Mouse (Mus musculus): ENCODE results near the gene Hdac11. TPM values are rescaled to one million over a fixed set of nuclear protein-coding genes. Genes with fewer than 3 reads are reported as not detected.
A peak's percentile ranks its signal among the peaks of the same experiment; 100 is the strongest.

Hdac11 gene
- polyA plus RNA-seq, 1 experiment from 2014 or later: 18.6 TPM

GRCm38 (mm10) chr6:91181320-91181719 lies 24.9 kb downstream of the Hdac11 start:
- 60% methylated on average over 2 of the region's 2 CpGs for WGBS
- Histone ChIP-seq H3K9ac (no peak overlapping the region), H3K27ac (peak overlapping the region; percentile 85), H3K27me3 (0 out of 2 replicates have a peak, but pooled peaks cover 3% of the 10 kb centered on the region), H3K36me3 (no peaks in the 10 kb centered on the region), H3K4me1 (peaks cover 51% of the 10 kb centered on the region), H3K9me3 (no peaks in the 10 kb centered on the region), H3K4me3 (no peak overlapping the region), H3K4me2 (replicated peaks) (no peak overlapping the region; the same call in 1 of the 2 replicates)
- no peak for ATAC-seq (ENCODE audit: low FRiP score, low read depth)

DNA sequence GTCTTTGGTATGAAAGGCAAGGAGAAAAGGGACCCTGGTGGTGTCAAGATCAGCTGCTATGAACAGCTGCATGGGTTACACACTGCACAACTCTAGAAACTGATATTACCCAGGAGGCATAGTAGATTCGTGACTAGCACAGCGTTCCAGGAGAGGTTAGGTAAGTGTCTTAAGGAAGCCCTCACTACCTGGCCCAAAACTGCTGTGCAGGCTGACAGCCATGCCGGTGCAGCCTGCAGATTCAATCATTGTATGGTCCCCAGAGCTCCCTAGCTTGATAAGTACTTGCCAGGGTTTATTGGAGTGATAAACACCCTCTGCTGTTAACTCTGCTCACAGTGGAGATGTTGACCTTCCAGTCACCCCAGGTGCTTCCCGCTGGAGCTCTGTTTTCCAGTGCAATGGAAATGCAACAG lies 25.6 kb downstream of the Hdac11 start:
- no peak overlapping the region for H3K4me3 ChIP-seq
- WGBS: 46% methylated on average over 4 of the region's 4 CpGs
- H3K27me3 ChIP-seq: 0 out of 2 replicates have a peak, but pooled peaks cover 3% of the 10 kb centered on the region
- peaks cover 51% of the 10 kb centered on the region for H3K4me1 ChIP-seq
- no peak overlapping the region for H3K4me2 ChIP-seq (replicated peaks)
- no peaks in the 10 kb centered on the region for H3K9me3 ChIP-seq
- no peak overlapping the region for H3K9ac ChIP-seq
- no peaks in the 10 kb centered on the region for H3K36me3 ChIP-seq
- ATAC-seq (ENCODE audit: low FRiP score, low read depth): peak; percentile 51; the same call in 1 of the 2 replicates
- peak overlapping the region; percentile 85 for H3K27ac ChIP-seq

- H3K27me3 ChIP-seq: no peaks in the 10 kb centered on the region
- WGBS: 35% methylated on average over 1 of the region's 1 CpGs
These were observed 26.6 kb downstream of the Hdac11 start for GRCm38 (mm10) chr6:91183041-91183440.

GRCm38 (mm10) chr6:91183980-91184379 lies 27.5 kb downstream of the Hdac11 start:
- Histone ChIP-seq H3K4me3 (no peak overlapping the region), H3K36me3 (no peaks in the 10 kb centered on the region), H3K27me3 (no peaks in the 10 kb centered on the region), H3K4me2 (replicated peaks) (no peak overlapping the region), H3K9ac (no peak overlapping the region), H3K27ac (no peak overlapping the region), H3K9me3 (no peaks in the 10 kb centered on the region), H3K4me1 (peaks cover 46% of the 10 kb centered on the region)
- no peak for ATAC-seq (ENCODE audit: low FRiP score, low read depth)
- WGBS: 71% methylated on average over 2 of the region's 2 CpGs

More at GRCm38 (mm10) chr6:91183041-91183440, 26.6 kb downstream of the Hdac11 start:
- Histone ChIP-seq H3K4me3 (no peak overlapping the region), H3K27ac (no peak overlapping the region; the same call in 1 of the 2 replicates), H3K9ac (no peak overlapping the region), H3K4me2 (replicated peaks) (no peak overlapping the region), H3K4me1 (peaks cover 51% of the 10 kb centered on the region), H3K9me3 (no peaks in the 10 kb centered on the region), H3K36me3 (no peaks in the 10 kb centered on the region)
- ATAC-seq (ENCODE audit: low FRiP score, low read depth): no peak

DNA sequence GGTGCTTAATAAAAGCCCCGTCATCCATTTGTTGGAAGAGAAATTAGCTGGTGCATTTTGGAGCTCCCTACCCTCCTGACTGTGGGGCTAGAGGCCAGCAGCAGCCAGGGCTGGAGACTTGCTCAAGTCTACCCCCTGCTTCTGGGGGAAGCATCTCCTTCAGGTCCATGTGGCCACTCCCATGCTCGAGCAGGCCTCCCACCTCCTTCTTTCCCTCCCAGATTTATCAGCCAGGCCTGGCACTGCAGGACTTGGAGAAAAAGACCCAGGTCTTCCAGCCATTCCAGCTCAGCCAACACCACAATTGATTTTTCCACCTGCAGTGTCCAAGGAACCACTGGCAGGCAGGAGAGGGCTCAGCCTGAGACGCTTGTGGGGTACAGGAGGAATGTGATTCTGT lies 28.3 kb downstream of the Hdac11 start:
- ATAC-seq (ENCODE audit: low FRiP score, low read depth): no peak
- Histone ChIP-seq H3K36me3 (no peaks in the 10 kb centered on the region), H3K27me3 (no peaks in the 10 kb centered on the region), H3K4me2 (replicated peaks) (no peak overlapping the region), H3K4me3 (no peak overlapping the region), H3K9ac (no peak overlapping the region), H3K9me3 (no peaks in the 10 kb centered on the region), H3K4me1 (peaks cover 43% of the 10 kb centered on the region), H3K27ac (no peak overlapping the region)
- 68% methylated on average over 3 of the region's 3 CpGs for WGBS

GRCm38 (mm10) chr6:91185502-91185901 lies 29.0 kb downstream of the Hdac11 start:
- no peak for ATAC-seq (ENCODE audit: low FRiP score, low read depth)
- H3K9ac ChIP-seq: no peak overlapping the region
- no peaks in the 10 kb centered on the region for H3K27me3 ChIP-seq
- H3K4me2 ChIP-seq (replicated peaks): no peak overlapping the region
- no peak overlapping the region for H3K4me3 ChIP-seq
- no peaks in the 10 kb centered on the region for H3K9me3 ChIP-seq
- H3K36me3 ChIP-seq: no peaks in the 10 kb centered on the region
- H3K27ac ChIP-seq: no peak overlapping the region
- peaks cover 36% of the 10 kb centered on the region for H3K4me1 ChIP-seq
- 82% methylated on average over 5 of the region's 5 CpGs for WGBS

DNA sequence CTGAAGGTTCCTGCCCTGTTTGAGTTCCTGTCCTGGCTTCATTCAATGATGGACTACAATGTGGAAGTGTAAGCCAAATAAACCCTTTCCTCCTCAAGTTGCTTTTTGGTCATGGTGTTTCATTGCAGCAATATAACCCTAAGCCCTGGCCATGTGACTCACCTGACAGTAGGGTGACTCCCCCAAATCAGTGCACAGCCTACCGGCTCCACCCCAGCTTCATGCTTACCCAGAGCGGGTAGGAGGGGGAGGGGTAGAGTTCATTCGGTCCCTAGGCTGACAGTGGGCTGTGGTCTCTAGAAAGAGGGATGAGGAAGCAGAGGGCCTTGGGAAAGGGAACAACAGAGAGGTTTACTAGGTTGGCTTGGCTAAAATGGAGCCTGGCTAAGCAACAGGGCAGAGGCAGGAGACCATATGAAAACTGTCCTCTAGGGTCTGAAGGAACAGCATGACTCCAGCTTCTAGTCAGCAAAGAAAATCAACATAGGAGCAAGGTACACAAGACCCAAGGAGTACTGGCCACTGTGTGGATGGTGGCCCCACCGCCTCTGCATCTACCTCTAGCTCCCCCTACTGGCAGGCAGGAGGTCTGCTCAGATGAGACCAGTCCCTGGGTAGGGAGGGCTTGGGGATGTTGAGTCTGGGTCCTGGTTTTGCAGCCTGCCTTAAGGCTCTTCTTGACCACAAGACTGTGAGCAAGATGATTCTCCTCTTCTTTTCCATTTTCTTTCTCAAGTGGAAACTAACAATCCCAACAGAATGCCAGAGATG lies 29.9 kb downstream of the Hdac11 start:
- peaks cover 27% of the 10 kb centered on the region for H3K4me1 ChIP-seq
- WGBS: 65% methylated on average over 4 of the region's 4 CpGs
- H3K9ac ChIP-seq: no peak overlapping the region
- no peak overlapping the region for H3K4me2 ChIP-seq (replicated peaks)
- no peaks in the 10 kb centered on the region for H3K9me3 ChIP-seq
- ATAC-seq (ENCODE audit: low FRiP score, low read depth): no peak
- no peak overlapping the region for H3K4me3 ChIP-seq
- no peaks in the 10 kb centered on the region for H3K36me3 ChIP-seq
- H3K27ac ChIP-seq: no peak overlapping the region
- H3K27me3 ChIP-seq: no peaks in the 10 kb centered on the region

GRCm38 (mm10) chr6:91186934-91187333 lies 30.5 kb downstream of the Hdac11 start:
- Histone ChIP-seq H3K27ac (no peak overlapping the region), H3K27me3 (no peaks in the 10 kb centered on the region), H3K4me1 (peaks cover 22% of the 10 kb centered on the region), H3K36me3 (no peaks in the 10 kb centered on the region), H3K9me3 (no peaks in the 10 kb centered on the region), H3K4me2 (replicated peaks) (no peak overlapping the region), H3K4me3 (no peak overlapping the region), H3K9ac (no peak overlapping the region)
- WGBS: 83% methylated on average over 6 of the region's 6 CpGs
- ATAC-seq (ENCODE audit: low FRiP score, low read depth): no peak

DNA sequence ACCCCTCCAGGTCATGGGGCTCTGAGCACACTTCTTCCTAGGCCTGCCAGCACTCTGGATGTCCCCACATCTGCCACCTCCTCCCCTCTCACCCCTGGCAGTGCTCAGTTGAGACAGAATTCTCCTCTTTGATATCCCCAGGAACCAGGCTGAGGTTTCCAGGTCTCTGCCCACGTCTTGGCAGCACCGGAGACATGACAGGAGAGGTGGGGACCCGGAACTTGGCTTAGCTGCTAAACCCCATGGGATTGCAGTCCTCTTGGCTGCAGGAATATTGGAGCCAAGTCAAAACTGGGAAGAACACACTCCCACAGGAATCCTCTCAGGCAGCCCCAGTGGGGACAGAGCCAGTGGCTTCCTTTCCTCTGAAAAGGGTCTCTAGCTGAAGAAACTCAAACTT lies 31.4 kb downstream of the Hdac11 start:
- WGBS: 70% methylated on average over 3 of the region's 3 CpGs
- Histone ChIP-seq H3K9ac (no peak overlapping the region), H3K36me3 (no peaks in the 10 kb centered on the region), H3K27ac (no peak overlapping the region), H3K4me2 (replicated peaks) (no peak overlapping the region), H3K9me3 (no peaks in the 10 kb centered on the region), H3K4me3 (no peak overlapping the region), H3K27me3 (no peaks in the 10 kb centered on the region), H3K4me1 (peaks cover 12% of the 10 kb centered on the region)
- ATAC-seq (ENCODE audit: low FRiP score, low read depth): no peak

DNA sequence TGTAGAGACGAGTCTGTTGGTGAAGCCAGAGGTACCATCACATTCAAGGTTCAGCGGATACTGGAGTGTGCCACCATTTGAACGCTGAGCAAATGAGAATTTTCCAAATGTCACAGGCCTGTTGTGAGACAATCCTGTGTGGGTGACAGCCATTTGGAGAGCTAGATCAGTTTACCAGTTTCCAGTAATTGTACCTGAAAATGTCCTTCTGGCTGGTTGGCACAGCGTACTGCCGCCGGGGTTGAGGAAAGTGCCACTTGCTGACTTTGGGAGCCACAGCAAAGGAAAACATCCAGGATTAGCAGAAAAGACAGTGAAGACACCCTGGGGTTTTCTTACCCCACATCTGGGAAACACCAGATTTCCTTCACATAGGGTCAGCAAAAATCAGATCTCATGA lies 33.5 kb downstream of the Hdac11 start:
- Histone ChIP-seq H3K4me3 (no peak overlapping the region), H3K9me3 (no peaks in the 10 kb centered on the region), H3K36me3 (no peaks in the 10 kb centered on the region), H3K4me2 (replicated peaks) (no peak overlapping the region), H3K27me3 (no peaks in the 10 kb centered on the region), H3K27ac (no peak overlapping the region), H3K9ac (no peak overlapping the region), H3K4me1 (peaks cover 6% of the 10 kb centered on the region; the same call in 1 of the 2 replicates)
- ATAC-seq (ENCODE audit: low FRiP score, low read depth): no peak
- 90% methylated on average over 6 of the region's 6 CpGs for WGBS

DNA sequence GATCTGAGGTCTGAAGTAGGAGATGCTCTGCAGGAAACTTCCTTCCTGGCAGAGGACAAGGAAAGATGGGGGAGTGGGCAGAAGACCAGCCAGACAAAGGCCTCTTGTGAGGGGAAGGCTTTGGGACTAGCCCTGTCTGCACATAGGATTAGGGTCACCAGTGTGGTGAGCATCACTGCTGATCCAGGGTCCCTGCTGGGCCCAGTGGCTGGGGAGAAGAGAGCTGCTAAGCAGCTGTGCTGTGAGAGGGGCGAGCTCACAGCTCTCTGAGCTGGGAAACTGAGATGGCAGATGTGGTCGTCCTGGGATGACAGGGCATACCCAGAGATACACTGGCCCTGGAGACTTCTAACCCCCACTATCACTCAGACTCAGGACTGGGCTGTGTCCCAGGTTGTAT lies 35.0 kb downstream of the Hdac11 start:
- H3K36me3 ChIP-seq: no peaks in the 10 kb centered on the region
- no peak overlapping the region for H3K9ac ChIP-seq
- no peaks in the 10 kb centered on the region for H3K9me3 ChIP-seq
- H3K27me3 ChIP-seq: no peaks in the 10 kb centered on the region
- H3K4me1 ChIP-seq: peaks cover 6% of the 10 kb centered on the region; the same call in 1 of the 2 replicates
- H3K27ac ChIP-seq: no peak overlapping the region
- 75% methylated on average over 2 of the region's 2 CpGs for WGBS
- H3K4me2 ChIP-seq (replicated peaks): no peak overlapping the region
- ATAC-seq (ENCODE audit: low FRiP score, low read depth): no peak
- no peak overlapping the region for H3K4me3 ChIP-seq

DNA sequence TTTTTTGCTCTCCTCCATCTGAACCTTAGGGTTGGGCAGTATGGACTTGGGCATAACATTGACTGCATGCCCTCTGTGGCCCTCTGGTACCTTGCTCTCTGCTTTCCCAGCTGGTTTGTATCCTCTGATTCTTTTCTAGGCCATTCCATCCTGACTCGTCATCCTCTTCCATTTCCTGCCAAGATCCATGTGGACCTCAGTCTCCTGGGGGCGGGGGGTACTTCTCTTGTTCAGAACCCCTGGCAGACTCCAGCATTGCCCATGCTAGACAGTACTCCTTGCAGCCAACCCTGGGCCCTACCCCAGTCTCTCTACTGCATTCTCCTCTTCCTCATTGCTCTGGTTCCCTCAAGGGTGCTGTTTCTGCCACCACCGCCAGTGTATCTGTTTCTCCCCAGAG lies 36.0 kb downstream of the Hdac11 start:
- Histone ChIP-seq H3K4me2 (replicated peaks) (no peak overlapping the region), H3K9me3 (no peaks in the 10 kb centered on the region), H3K36me3 (no peaks in the 10 kb centered on the region), H3K4me3 (no peak overlapping the region), H3K9ac (no peak overlapping the region), H3K27ac (no peak overlapping the region), H3K27me3 (no peaks in the 10 kb centered on the region), H3K4me1 (peaks cover 12% of the 10 kb centered on the region; the same call in 1 of the 2 replicates)
- WGBS: 78% methylated on average over 3 of the region's 3 CpGs
- ATAC-seq (ENCODE audit: low FRiP score, low read depth): no peak

All from limb, embryonic 13.5 days (tissue).